Mouse (Mus musculus): ENCODE results near the gene Mlxipl.

Gene Mlxipl

DNA sequence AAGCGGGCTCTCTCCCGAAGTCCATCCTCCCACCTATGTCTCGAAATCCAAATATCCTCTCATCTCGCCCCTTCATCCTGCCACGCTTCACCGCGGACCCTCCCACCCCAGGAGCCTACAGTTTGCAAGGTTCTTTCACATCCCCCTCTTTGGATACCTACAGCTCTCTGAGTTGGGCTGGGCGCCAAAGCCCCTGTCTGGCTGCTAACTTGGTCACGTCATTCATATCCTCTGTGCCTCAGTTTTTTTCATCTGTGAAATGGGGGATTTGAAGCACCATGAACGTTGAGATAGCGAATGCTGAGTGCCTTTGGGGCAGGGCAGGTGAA is 11.2 kb upstream of the Mlxipl start:
- no peak for DNase-seq (ENCODE audit: low read depth, low spot score)

DNA sequence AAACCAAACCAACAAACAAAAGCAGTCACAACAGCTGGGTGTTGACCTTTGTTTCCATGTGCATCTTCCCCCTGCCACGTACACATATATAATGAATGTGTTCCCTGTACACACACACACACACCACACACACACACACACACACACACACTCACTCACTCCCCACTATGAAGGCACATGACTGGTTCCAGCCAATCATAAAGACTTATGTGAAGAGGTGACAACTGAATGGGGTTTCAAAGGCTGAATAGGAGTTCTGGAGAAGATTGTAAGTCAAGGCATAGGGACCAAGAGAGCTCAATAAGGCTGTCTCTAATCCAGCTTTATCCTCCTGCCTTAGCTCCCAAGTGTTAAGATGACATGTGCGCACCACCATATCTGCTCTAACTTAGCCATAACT is 10.1 kb upstream of the Mlxipl start:
- DNase-seq (ENCODE audit: low read depth, low spot score), result no peak

DNA sequence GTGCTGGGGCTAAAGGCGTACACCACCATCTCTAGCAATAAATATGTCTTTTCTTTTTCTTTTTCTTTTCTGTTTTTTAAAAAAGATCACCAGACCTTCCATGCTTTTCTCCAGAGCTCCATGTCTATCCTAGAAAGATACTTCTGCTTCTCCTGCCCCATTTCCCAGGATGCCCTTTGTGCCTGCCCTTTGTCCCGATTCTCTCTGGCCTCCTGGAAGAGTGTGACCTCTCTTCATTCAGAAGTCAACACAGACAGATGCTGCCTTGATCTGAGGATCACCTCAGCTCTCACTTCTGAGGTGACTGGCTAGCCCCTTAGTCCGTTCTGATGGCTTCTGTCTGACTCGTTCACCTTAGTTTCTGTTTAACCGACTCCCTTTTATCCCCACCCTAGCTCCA is 9.2 kb upstream of the Mlxipl start:
- DNase-seq (ENCODE audit: low read depth, low spot score), result no peak

DNA sequence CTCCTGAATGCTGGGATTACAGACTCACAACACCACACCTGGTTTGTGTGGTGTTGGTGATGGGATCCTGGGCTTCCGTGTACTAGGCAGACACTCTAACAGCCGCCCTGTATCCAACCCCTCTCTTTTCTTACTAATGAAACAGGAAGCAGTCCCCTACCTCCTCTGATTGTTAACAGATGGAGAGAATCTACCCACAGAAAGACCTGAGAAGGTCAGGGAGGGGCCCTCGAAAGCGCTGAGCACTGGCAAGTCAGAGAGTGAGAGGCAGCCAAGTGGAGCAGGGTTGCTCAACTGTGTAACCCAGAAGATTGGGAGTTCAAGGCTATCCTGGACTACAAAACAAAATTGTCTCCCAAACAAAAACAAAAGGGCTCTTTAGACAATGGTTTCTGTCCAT is 2.8 kb upstream of the Mlxipl start:
- DNase-seq (ENCODE audit: low read depth, low spot score), result peak; percentile 54

DNA sequence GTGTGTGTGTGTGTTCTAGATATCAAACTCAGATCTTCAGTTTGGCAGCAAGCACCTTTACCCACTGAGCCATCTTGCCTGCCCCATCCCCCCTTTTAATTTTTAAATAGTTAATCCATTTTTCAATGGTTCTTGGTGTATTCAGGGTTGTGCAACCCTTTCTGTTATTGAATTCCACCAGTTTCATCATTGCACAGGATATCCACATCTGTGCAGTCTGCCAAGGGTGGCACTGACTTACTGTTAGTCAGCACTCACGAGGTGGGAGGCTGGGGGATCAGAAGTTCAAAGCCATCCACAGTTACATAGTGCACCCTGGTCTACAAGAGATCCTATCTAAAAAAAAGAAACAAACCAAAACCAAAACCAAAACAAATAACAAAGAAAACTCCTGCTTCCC is 11.3 kb downstream of the Mlxipl start:
- DNase-seq (ENCODE audit: low read depth, low spot score), result no peak

DNA sequence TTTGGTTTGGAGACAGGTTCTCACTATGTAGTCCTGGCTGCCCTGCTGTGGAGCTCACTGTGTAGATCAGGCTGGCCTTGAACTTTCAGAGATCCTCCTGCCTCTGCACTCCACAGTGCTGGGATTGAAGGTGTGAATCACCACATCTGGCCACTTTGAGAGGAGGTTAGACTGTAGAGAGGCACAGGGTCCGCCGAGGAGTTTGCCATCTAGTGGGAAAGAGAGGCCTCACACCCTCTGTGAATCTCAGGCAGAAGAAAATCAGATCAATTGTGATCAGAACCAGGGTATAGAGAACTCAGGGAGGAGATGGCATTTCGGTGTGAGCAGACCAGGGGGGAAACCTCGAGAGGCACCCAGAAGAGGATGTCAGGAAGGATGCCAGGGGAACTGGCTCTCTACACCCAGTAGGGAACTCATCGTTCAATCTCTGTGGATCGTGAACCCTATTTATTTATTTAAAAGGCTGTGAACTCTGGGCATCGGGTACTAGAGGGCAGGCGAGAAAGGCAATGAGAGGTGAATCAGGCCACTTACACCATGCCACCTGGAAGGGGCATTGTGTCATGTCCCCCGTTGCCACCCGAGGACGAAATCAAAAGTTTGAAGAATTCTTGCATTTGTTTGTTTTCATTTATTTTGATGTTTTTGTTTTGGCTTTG is 14.4 kb downstream of the Mlxipl start:
- DNase-seq (ENCODE audit: low read depth, low spot score), result peak; percentile 53

DNA sequence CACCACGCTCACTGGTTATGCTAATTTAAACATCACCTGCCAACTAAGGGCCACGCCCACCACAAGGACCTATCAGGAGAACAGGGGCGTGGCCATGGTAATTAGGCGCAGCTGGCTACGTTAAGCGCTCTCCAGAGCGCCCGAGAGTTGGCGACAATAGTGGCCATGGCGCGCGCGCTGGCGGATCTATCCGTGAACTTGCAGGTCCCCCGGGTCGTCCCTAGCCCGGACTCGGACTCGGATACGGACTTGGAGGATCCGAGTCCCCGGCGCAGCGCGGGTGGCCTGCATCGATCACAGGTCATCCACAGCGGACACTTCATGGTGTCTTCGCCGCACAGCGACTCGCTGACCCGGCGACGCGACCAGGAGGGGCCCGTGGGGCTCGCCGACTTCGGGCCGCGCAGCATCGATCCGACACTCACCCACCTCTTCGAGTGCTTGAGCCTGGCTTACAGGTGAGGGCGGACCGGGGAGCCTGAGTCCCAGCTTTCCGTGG is 17.1 kb downstream of the Mlxipl start:
- peak; percentile 40 for DNase-seq (ENCODE audit: low read depth, low spot score)

DNA sequence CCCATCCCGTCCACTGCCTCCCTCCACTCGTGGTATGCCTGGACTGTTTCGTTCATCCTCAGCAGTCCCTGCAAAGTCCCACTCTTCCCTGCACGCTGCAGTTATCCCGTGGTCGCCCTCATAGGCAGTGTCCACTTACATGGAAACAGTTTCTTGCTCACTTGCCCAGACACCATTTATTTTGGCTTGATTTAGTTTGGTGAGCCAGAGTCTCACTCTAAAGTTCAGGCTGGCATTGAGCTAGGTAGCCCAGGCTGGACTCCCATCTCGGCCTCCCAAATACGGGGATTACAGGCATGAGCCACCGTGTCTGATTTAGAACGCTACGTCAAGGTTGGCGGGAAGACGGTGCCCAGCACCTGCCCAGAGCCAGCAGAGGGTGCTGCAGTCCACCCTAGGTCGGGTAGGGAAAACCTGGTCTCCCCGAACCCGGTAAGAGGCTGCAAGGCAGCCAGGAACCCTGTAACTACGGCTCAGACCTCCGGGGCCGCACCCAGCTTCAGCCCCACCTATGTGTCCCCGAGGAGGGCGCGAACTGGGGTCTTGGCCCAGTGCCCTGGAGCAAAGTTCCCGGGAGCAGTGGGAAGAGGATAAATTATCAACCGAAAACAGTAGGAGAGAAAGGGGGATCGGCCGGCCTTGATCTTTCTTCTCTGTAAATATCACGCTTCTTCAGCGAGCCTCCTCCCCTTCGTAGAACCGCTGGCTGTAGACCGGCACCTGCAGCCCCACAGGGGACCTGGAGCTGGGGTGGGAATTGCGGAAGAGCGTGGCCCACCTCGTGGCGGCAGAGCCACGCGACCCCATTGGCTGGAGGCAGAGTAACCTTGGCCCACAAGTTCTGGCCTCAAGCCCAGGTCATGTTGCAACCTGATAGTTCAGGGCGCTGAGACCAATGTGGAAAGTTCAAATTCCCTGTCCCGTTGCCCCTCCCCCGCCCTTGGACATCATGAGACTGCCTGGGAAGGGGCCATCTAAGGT is 18.1 kb downstream of the Mlxipl start:
- DNase-seq (ENCODE audit: low read depth, low spot score), result no peak

DNA sequence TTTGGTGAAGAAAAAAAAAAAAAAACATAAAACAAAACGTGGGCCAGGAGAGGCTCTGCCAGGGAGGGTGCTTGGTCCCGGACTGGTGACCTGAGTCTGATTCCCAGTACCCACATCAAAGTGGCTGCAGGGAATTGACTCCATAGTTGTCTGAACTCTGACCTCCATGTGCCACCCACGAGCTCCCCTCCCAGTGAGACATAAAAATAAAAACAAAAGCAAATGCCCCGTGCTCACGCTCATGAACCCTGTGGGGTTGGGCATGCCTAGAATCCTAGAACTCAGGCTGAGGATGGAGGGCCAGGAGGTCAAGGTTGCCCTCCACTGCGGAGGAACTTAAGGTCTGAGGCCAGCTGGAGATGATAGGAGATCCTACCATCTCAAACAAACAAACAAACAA is 19.3 kb downstream of the Mlxipl start:
- DNase-seq (ENCODE audit: low read depth, low spot score), result no peak

DNA sequence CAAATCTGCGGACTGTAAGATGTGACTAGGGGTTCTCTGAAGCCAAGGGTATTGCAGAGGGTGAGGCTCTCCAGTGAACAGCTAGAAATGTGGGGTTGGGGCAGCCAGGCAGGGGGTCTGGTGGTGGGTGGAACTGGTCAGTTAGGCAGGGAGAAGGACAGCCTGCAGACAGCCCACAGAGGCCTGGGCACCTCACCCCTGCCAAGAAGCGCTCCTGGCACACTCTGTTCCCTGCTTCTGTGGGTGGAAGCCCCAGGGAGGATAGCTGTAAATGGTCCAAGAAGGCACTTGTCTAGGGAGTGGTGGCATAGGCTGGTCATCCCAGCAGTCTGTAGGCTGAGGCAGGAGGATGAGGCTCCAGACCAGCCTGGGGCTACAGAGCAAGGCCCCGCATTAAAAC is 19.7 kb downstream of the Mlxipl start:
- no peak for DNase-seq (ENCODE audit: low read depth, low spot score)

DNA sequence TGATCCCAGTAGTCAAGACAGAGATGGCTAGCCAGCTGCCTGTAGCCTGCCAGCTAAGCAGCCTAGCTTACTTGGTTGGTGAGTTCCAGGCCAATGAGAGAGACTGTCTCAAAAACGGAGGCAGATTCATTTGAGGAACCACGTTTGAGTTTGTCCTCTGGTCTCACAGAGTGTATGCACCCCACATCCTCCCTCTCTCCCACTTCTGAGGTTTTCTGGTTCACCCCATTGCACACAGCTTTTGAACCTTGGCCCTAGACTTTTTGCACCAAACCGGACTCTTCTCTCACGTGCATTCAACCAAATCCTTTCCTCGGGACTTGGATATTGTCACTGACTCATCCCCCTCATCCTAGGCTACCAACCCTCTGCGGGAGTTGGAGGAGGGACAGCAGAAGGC is 20.3 kb downstream of the Mlxipl start:
- DNase-seq (ENCODE audit: low read depth, low spot score), result no peak

DNA sequence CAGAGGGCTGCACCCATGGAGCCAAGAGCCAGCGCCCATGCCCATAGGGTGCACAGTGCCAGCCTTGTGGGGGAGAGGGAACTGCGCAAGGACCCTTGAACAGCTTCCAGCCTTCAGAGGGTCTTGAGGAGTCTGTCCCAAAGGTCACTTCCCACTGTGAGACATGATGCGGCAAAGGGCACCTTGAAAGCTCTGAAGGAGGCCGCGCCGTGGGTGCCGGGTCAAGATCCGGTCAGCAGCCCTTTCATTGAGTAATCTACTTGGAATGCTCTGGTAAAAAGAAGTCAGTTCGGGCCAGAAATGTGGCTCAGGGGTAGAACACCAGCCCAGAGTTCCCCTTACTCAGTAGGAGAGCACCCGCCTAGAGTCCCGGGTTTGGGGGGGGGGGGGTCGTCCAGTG is 24.1 kb downstream of the Mlxipl start:
- DNase-seq (ENCODE audit: low read depth, low spot score), result no peak

DNA sequence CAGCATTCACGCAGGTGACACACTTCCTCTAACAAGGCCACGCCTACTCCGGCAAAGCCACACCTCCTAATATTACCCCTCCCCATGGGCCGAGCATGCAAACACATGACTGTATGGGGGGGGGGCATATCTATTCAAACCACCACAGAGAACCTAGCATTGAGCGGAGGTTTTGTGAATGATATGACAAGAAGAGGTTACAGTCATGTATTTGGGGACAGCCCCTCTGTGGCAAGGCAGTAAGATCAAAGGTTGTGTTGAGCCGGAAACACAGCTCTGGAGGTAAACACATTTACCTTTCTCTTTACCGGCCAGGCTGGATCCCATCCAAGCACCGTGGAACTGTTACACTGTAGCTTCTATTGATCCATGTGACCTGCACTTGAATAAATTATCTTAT is 25.6 kb downstream of the Mlxipl start:
- DNase-seq (ENCODE audit: low read depth, low spot score), result peak; percentile 80

DNA sequence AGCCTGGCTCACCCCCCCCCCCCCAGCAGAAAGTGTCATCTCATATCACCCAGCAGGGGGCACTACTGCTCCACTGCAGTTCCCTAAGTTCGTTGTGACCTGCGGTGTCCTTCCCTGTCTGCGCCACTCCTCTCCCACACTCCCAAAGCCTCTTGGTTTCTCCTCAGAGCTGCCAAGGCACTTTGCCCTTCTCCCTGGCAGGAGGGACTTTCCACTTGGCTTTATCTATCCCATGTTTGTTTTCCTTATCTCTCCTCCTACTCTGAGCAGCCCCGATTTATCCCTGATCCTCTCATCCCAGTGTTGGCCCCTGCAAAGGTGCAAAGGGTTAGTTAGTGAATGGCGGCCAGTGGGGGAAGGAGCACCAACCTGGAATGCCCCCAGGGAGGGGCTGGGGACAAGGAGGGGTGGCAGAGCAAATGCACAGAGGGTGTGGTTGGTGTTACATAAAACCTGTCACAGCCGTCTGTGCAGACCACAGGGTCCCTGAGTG is 28.9 kb downstream of the Mlxipl start:
- DNase-seq (ENCODE audit: low read depth, low spot score), result peak; percentile 59

DNA sequence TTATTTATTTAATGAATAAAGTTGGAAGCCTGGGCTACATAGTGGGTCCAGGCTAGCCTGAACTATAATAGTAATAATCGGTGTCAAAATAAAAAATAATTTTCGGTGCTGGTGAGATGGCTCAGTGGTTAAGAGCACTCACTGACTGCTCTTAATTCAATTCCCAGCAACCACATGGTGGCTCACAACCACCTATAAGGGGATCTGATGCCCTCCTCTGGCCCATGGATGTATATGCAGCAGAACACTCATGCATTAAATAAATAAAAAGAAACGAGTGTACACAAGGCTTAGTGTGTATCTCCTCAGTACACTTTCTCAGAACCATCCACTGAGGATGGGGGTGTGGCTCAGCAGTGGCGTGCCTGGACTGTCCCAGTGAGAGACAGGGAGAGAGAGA is 31.1 kb downstream of the Mlxipl start:
- DNase-seq (ENCODE audit: low read depth, low spot score), result peak; percentile 38

DNA sequence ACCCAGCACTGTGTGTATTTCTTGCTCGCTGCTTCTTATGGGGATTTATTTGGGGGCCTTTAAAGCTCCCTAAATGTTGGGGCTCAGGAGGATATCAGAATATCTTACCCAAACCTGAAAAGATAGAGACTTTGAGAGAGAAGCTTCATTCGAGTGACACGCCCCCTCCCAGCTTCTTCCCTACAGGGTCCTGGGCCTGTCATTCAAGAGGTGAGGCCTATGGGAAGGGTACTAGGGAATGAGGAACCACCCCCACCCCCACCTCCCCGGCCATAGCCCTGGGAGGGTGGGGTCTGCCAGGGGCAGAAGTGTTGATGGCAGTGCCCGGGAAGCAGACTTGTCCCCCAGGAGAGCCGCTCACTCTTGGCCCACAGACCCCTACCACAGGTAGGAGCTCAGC is 36.4 kb downstream of the Mlxipl start:
- DNase-seq (ENCODE audit: low read depth, low spot score), result no peak

DNA sequence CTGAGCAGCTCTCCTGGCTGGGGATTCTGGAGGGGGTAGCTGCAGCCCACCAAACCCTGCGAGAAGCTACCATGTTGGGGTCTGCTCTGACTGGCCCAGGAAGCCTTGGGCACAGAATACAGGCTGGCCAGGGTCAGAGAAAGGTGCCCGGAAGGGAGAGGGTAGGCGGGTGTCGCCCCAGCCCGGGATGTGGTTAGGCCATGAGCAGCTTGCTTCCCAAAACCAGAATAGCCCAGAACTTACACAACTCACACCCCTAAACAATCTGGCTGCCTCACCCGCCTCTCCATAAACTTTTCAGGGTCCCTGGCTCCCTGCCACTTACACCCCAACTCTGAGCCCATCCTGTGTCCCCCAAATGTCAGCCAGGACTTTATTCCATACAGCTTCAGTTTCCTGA is 38.0 kb downstream of the Mlxipl start:
- DNase-seq (ENCODE audit: low read depth, low spot score), result no peak

DNA sequence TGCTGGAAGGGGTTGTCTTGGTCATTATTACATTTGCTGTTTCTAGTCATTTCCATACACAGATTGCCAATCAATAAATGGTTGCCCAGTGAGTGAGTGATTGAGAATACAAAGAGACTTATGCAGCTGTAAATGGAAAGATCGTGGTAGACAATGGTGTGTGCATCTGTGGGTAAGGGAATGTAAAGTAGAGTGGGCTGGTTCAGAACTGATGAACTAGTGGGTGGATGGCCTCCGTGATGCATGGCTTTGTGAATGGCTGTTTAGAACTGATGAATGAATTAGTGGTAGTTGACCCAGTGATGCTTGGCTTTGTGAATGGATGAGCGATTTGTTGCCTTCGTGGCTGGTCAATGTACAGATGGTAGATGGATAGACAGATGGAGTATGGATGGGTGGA is 40.1 kb downstream of the Mlxipl start:
- no peak for DNase-seq (ENCODE audit: low read depth, low spot score)

DNA sequence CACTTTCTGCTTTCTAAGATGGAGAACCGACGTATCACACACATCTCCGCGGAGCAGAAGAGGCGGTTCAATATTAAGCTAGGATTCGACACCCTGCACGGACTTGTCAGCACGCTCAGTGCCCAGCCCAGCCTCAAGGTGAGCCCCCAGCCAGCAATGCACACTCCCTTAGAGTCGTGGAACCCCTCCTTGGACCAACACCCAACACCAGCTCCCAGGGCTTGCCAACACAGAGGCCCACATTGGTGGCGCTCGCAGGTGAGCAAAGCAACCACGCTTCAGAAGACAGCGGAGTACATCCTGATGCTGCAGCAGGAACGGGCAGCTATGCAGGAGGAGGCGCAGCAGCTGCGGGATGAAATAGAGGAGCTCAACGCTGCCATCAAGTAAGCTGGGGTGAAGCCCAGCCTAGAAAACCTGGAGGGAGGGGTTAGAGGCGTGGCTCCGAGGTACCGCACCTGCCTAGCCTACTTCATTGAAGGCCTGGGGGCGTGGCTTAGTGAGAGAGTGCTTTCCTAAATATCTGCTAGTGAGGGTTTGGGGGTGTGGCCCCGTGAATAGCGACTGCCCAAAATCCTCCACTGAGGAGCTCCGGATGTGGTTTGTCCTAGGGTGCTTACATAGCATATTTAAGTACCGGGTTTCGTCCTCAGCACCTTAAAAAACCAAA is 44.2 kb downstream of the Mlxipl start:
- DNase-seq (ENCODE audit: low read depth, low spot score), result peak; percentile 85

DNA sequence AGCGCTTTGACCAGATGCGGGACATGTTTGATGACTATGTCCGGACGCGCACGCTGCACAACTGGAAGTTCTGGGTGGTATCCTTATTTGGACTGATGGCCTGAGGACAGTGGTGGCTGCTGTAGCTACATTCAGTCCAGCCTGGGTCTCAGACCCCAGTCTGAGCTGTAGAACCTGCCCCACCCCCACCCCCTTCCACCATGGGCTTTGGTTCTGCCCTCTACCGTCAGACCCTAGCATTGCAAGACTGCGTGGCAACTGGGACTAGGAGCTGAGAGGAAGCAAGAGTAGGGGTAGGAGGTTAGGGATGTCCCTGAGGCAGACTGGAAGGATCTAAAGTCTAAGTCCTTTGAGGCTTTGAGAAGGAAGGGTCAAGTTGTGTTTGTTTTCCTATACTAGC is 44.8 kb downstream of the Mlxipl start:
- peak; percentile 83 for DNase-seq (ENCODE audit: low read depth, low spot score)

DNA sequence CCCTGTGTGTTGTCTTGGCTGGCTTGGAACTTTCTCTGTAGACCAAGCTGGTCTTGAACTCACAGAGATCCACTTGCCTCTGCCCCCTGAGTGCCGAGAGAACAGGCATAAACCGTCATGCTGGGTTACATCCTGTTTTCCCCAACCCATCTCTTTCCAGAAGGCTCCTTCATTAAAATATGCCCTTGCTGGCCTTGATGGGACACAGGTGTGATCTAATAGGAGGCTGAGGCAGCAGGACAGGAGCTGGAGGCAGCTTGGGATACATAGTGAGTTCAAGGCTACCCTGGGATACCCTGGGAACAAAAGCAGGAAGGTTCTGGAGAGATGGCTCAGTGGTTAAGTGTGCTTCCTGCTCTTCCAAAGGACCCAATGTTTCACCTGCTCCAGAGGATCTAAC is 50.2 kb downstream of the Mlxipl start:
- DNase-seq (ENCODE audit: low read depth, low spot score), result no peak

DNA sequence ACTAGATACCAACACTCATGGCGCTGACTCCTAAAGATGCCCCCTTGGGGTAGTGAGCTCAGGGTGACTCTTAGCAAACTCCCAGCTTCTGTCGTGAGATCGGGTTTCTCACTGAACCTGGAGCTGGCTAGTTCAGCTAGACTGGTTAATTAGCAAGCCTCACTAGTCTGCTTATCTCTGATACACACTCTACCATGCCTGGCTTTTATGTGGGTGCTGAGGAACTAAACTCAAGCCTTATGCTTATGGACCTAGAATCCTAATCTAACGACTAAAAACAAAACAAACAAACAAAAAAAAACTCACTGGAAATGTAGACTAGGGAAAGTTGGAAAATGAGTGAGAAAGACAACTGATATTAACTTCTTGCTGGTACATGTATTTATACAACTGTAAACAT is 54.8 kb downstream of the Mlxipl start:
- DNase-seq (ENCODE audit: low read depth, low spot score), result no peak
